Comparison of ENCODE assay signal across 12 mouse cellular contexts in genomic region chr8:88290326-88291304, GRCm38 (mm10). TPM values are rescaled to one million over a fixed set of nuclear protein-coding genes. Genes with fewer than 3 reads are reported as not detected.
DNase-seq lines count a peak whose midpoint lies in the region; ATAC-seq and TF ChIP-seq lines count a peak whose summit lies in the region.
"Had no signal": no experiment of that assay in that cellular context is flagged by ENCODE, and none has a peak within 500 bp of the region (broad histone marks: within the 10 kb centered on the region; RNA-seq: fewer than 3 reads in every experiment).

No protein-coding gene starts in this region.

- intact Hi-C loops in heart, postnatal 14 days (cut with DNase I): no loop called here

- no peak for ATAC-seq in heart, embryonic 16.5 days (replicated peaks; ENCODE audit: extremely low read depth, insufficient read depth, low FRiP score)
- ATAC-seq: intestine, postnatal 0 days; midbrain, embryonic 16.5 days had no signal

- H3K27me3 ChIP-seq in heart, embryonic 16.5 days (ENCODE audit: control insufficient read depth, insufficient read depth, low read length): no peaks in the 10 kb centered on the region
- H3K27me3 ChIP-seq: limb, embryonic 12.5 days had no signal

- no peak for TF ChIP-seq CTCF in bone marrow, adult 2 months (IDR thresholded peaks at IDR 0.05; ENCODE audit: control insufficient read depth, insufficient read depth, low read length)

- H3K4me2 ChIP-seq in heart, embryonic 16.5 days (ENCODE audit: low read depth, low read length): peak overlapping the region; percentile 33
- H3K4me2 ChIP-seq: limb, embryonic 12.5 days had no signal

- H3K9ac ChIP-seq in heart, embryonic 16.5 days (ENCODE audit: low read length): no peak overlapping the region
- H3K9ac ChIP-seq: limb, embryonic 12.5 days had no signal

- TF ChIP-seq POLR2A in bone marrow, adult 2 months (IDR thresholded peaks at IDR 0.05; ENCODE audit: borderline replicate concordance, control insufficient read depth, low read depth, low read length): no peak

- no peaks in the 10 kb centered on the region for H3K9me3 ChIP-seq in heart, embryonic 16.5 days (replicated peaks; ENCODE audit: control insufficient read depth, low read length)
- H3K9me3 ChIP-seq: limb, embryonic 12.5 days had no signal

- H3K4me3 ChIP-seq in heart, embryonic 16.5 days (ENCODE audit: low read length): no peak overlapping the region
- peak overlapping the region; percentile 3 for H3K4me3 ChIP-seq in bone marrow, adult 2 months (replicated peaks; ENCODE audit: control insufficient read depth, low read depth, low read length)
- H3K4me3 ChIP-seq in macrophage (ENCODE audit: inconsistent target): no peak overlapping the region
- H3K4me3 ChIP-seq: limb, embryonic 12.5 days had no signal

- 76% methylated on average over 13 of the region's 13 CpGs for WGBS in heart, embryonic 16.5 days
- 32% methylated on average over 13 of the region's 13 CpGs for WGBS in bone marrow, adult 2 months
- WGBS in macrophage (ENCODE audit: missing documents): 36% methylated on average over 13 of the region's 13 CpGs

- peak overlapping the region; percentile 48 for H3K27ac ChIP-seq in heart, embryonic 16.5 days (ENCODE audit: low read length)
- peak overlapping the region; percentile 82 for H3K27ac ChIP-seq in bone marrow, adult 2 months (ENCODE audit: control insufficient read depth, insufficient read depth, low read depth, low read length, poor library complexity)
- peak overlapping the region; percentile 39 for H3K27ac ChIP-seq in macrophage
- H3K27ac ChIP-seq: limb, embryonic 12.5 days had no signal

- H3K36me3 ChIP-seq in heart, embryonic 16.5 days (ENCODE audit: control insufficient read depth, insufficient read depth): no peaks in the 10 kb centered on the region
- H3K36me3 ChIP-seq in macrophage (ENCODE audit: inconsistent target): peaks cover 3% of the 10 kb centered on the region
- H3K36me3 ChIP-seq: limb, embryonic 12.5 days had no signal

- H3K79me2 ChIP-seq in macrophage (ENCODE audit: inconsistent target): peaks cover 60% of the 10 kb centered on the region

- H3K4me1 ChIP-seq in heart, embryonic 16.5 days (ENCODE audit: control insufficient read depth, insufficient read depth, low read length): peaks cover 11% of the 10 kb centered on the region
- H3K4me1 ChIP-seq in bone marrow, adult 2 months (ENCODE audit: control insufficient read depth, insufficient read depth, low read length): peaks cover 17% of the 10 kb centered on the region

- no peak for DNase-seq in heart, postnatal 14 days
- peak; percentile 75 for DNase-seq in thymus, postnatal 25 days
- DNase-seq in c-Kit-positive CD71-positive TER-119-positive erythroid progenitor cells, embryonic 14.5 days (ENCODE audit: low spot score): no peak
- no peak for DNase-seq in layer of hippocampus, postnatal 10 days (ENCODE audit: low spot score in 2 of 2)
- DNase-seq in frontal cortex, postnatal 10 days (ENCODE audit: low spot score in 2 of 2): no peak
- DNase-seq: lung, postnatal 14 days had no signal

RNA-seq across cellular contexts. Expression of gene Adcy7, which starts 18.4 kb away (rescaled TPM):
- 5.0 and 5.9 TPM in 2 replicates for polyA plus RNA-seq in heart, embryonic 16.5 days (2015; fragmentation: Nextera tagmentation; extraction: Ambion mirVana)
- total RNA-seq in heart, postnatal 14 days (2021): 1 to 10 TPM; 7.5 to 9.8 TPM
- 18.7 and 66.8 TPM in 2 replicates for polyA plus RNA-seq in bone marrow, adult 2 months (2011; ENCODE audit: insufficient read depth, insufficient read length, low replicate concordance, missing spikeins)
- 100 to 1,000 TPM; 118 to 513 (median 314) TPM for total RNA-seq in macrophage (2018; cell fraction: chromatin; rRNA removed)
- 100 to 1,000 TPM in 8 of 26 experiments, 10 to 100 TPM in 18; 53.5 to 117 (median 87.6) TPM for total RNA-seq in macrophage (2018; cell fraction: cytosol; rRNA removed)
- total RNA-seq in macrophage (2018; cell fraction: nucleus; rRNA removed): 100 to 1,000 TPM; 108 to 315 (median 217) TPM
- 49.6 to 90.2 TPM (median 76.3 TPM) in 3 replicates for polyA plus RNA-seq in macrophage (2018)
- 1 to 10 TPM; 5.0 to 6.1 TPM for total RNA-seq in layer of hippocampus, postnatal 10 days (2021)
